Mouse (Mus musculus) midbrain, embryonic 11.5 days (tissue): ENCODE results near the gene Mef2d. TPM values are rescaled to one million over a fixed set of nuclear protein-coding genes. Genes with fewer than 3 reads are reported as not detected.
A peak's percentile ranks its signal among the peaks of the same experiment; 100 is the strongest.

Experiments used
- ATAC-seq: fragments of 200-750 bp; cut with Nextera tagmentation; 2 replicates; pipeline ENCODE4 v1.8.0; 2017; ENCODE audit warnings: moderate TSS enrichment, moderate library complexity; ENCODE audit not compliant: low FRiP score
- DNase-seq: peaks from one replicate; pipeline ENCODE4 v3.0.0; 2015; ENCODE audit warnings: low spot score; ENCODE audit errors: missing footprints
- H3K27ac ChIP-seq: fragments of 300-500 bp; sonication (generic); 2 replicates; pipeline ENCODE4 v1.5.1; 2014; ENCODE audit warnings: low read depth, low read length
- H3K27me3 ChIP-seq: fragments of 300-500 bp; sonication (generic); 2 replicates; pipeline ENCODE4 v1.6.1; 2014; ENCODE audit warnings: mild to moderate bottlenecking, low read length, moderate library complexity, mixed read lengths; ENCODE audit not compliant: control insufficient read depth, insufficient read depth
- H3K36me3 ChIP-seq: fragments of 300-500 bp; sonication (generic); 2 replicates; pipeline ENCODE4 v1.6.1; 2014; ENCODE audit warnings: mild to moderate bottlenecking, low read length, moderate library complexity, mixed read lengths; ENCODE audit not compliant: control insufficient read depth, insufficient read depth
- H3K4me1 ChIP-seq: fragments of 300-500 bp; sonication (generic); 2 replicates; pipeline ENCODE4 v1.6.1; 2014; ENCODE audit warnings: low read length; ENCODE audit not compliant: control insufficient read depth, insufficient read depth
- H3K4me2 ChIP-seq: fragments of 300-500 bp; sonication (generic); 2 replicates; pipeline ENCODE4 v1.6.1; 2014; ENCODE audit warnings: mild to moderate bottlenecking, moderate library complexity
- H3K4me3 ChIP-seq: fragments of 300-500 bp; sonication (generic); 2 replicates; pipeline ENCODE4 v1.5.1; 2014; ENCODE audit warnings: low read depth, low read length
- H3K9ac ChIP-seq: fragments of 300-500 bp; sonication (generic); 2 replicates; pipeline ENCODE4 v1.6.1; 2014; ENCODE audit warnings: low read length
- H3K9me3 ChIP-seq: fragments of 300-500 bp; sonication (generic); 2 replicates; pipeline ENCODE4 v1.6.1; 2016; ENCODE audit warnings: low read length; ENCODE audit not compliant: control insufficient read depth
- WGBS: fragments of 180-500 bp; shearing (Covaris S2); extraction: QIAGEN DNeasy Blood & Tissue Kit; methylation state at CpG from one replicate; pipeline ENCODE4 v1.1.7; 2014; 5-methylcytosine and 5-hydroxymethylcytosine counted together
- microRNA-seq: library from miRNA; unstranded; fragments of <30 nt; microRNA quantifications from one replicate; pipeline ENCODE4, GENCODE M21; 2017
- polyA plus RNA-seq: library from polyadenylated mRNA; unstranded; fragments of >200 nt; fragmentation: Nextera tagmentation; extraction: Ambion mirVana; gene quantifications from 2 replicates; pipeline ENCODE4 v1.2.1, GENCODE M21; 2014

The Mef2d gene
- polyA plus RNA-seq, 1 experiment from 2014 or later: 10.9 TPM

- Histone ChIP-seq H3K9me3 (no peaks in the 10 kb centered on the region), H3K36me3 (no peaks in the 10 kb centered on the region), H3K27ac (no peak overlapping the region), H3K9ac (no peak overlapping the region), H3K27me3 (peaks cover 95% of the 10 kb centered on the region), H3K4me2 (peak overlapping the region; percentile 15), H3K4me1 (peaks cover 17% of the 10 kb centered on the region), H3K4me3 (no peak overlapping the region)
- no peak for ATAC-seq
- 50% methylated on average over 1 of the region's 2 CpGs for WGBS
- peak; percentile 83 for DNase-seq
Measured at GRCm38 (mm10) chr3:88217679-88218078, 75.5 kb downstream of the Mef2d start.

GRCm38 (mm10) chr3:88219940-88220339 is 77.8 kb downstream of the Mef2d start:
- Histone ChIP-seq H3K36me3 (no peaks in the 10 kb centered on the region), H3K9me3 (no peaks in the 10 kb centered on the region), H3K27ac (no peak overlapping the region), H3K4me2 (no peak overlapping the region), H3K4me3 (no peak overlapping the region), H3K9ac (no peak overlapping the region), H3K4me1 (peaks cover 8% of the 10 kb centered on the region), H3K27me3 (peaks cover 93% of the 10 kb centered on the region)
- WGBS: 6% methylated on average over 9 of the region's 9 CpGs
- no peak; the same call in 1 of the 2 replicates for ATAC-seq
- peak; percentile 89 for DNase-seq

GRCm38 (mm10) chr3:88220842-88221241 is 78.7 kb downstream of the Mef2d start:
- peaks cover under 1% of the 10 kb centered on the region; the same call in 1 of the 2 replicates for H3K36me3 ChIP-seq
- no peaks in the 10 kb centered on the region for H3K9me3 ChIP-seq
- H3K27me3 ChIP-seq: peaks cover 93% of the 10 kb centered on the region
- no peak overlapping the region for H3K9ac ChIP-seq
- peaks cover 7% of the 10 kb centered on the region for H3K4me1 ChIP-seq
- no peak overlapping the region for H3K4me2 ChIP-seq
- DNase-seq: peak; percentile 94
- no peak overlapping the region for H3K4me3 ChIP-seq
- 4% methylated on average over 6 of the region's 6 CpGs for WGBS
- ATAC-seq: no peak
- no peak overlapping the region; the same call in 1 of the 2 replicates for H3K27ac ChIP-seq

Small RNAs within 50 kb of the gene (microRNA-seq; reads per million reads assigned to microRNA genes)
- gene Gm25641: not detected
- gene Mir3093: 15.5 reads per million, percentile 34 among the genes with 10 or more reads in this experiment
- gene Mir9-1: not detected

Other genes with a start within 250 kb of the Mef2d start
- gene Hdgf, start 236.1 kb upstream of the Mef2d start, polyA plus RNA-seq: 245 and 268 TPM in 2 replicates
- 73.9 and 84.5 TPM in 2 replicates for gene Mrpl24, start 222.9 kb upstream of the Mef2d start, polyA plus RNA-seq
- 53.9 and 54.8 TPM in 2 replicates for gene Isg20l2, start 212.1 kb upstream of the Mef2d start, polyA plus RNA-seq
- gene Rrnad1, start 211.7 kb upstream of the Mef2d start, polyA plus RNA-seq: 14.6 and 17.0 TPM in 2 replicates
- gene Crabp2, start 193.7 kb upstream of the Mef2d start, polyA plus RNA-seq: 539 and 540 TPM in 2 replicates
- gene Nes, start 171.3 kb upstream of the Mef2d start, polyA plus RNA-seq: 70.3 and 85.4 TPM in 2 replicates
- 0.37 and 0.44 TPM in 2 replicates for gene Bcan, start 142.1 kb upstream of the Mef2d start, polyA plus RNA-seq
- gene Hapln2, start 114.8 kb upstream of the Mef2d start, polyA plus RNA-seq: 0.11 TPM in 1 of 2 replicates, not detected in the other
- gene Gpatch4, start 99.3 kb upstream of the Mef2d start, polyA plus RNA-seq: 31.8 and 32.9 TPM in 2 replicates
- gene Naxe, start 83.9 kb upstream of the Mef2d start, polyA plus RNA-seq: 126 and 128 TPM in 2 replicates
- gene Ttc24, start 64.1 kb upstream of the Mef2d start, polyA plus RNA-seq: not detected in 2 replicates
- 15.0 and 16.5 TPM in 2 replicates for gene Iqgap3, start 60.4 kb upstream of the Mef2d start, polyA plus RNA-seq
- gene Rhbg, start 112.3 kb downstream of the Mef2d start, polyA plus RNA-seq: 0.15 TPM in 1 of 2 replicates, not detected in the other
- 0.11 TPM in 1 of 2 replicates, not detected in the other for gene Gm38392, start 144.8 kb downstream of the Mef2d start, polyA plus RNA-seq
- gene Tsacc, start 154.6 kb downstream of the Mef2d start, polyA plus RNA-seq: 7.5 and 7.9 TPM in 2 replicates
- 746 and 783 TPM in 2 replicates for gene Cct3, start 154.7 kb downstream of the Mef2d start, polyA plus RNA-seq
- 70.2 and 73.7 TPM in 2 replicates for gene Glmp, start 182.7 kb downstream of the Mef2d start, polyA plus RNA-seq
- gene Tmem79, start 193.8 kb downstream of the Mef2d start, polyA plus RNA-seq: 0.90 and 1.4 TPM in 2 replicates
- gene Smg5, start 193.9 kb downstream of the Mef2d start, polyA plus RNA-seq: 45.8 and 46.8 TPM in 2 replicates
- gene Paqr6, start 222.2 kb downstream of the Mef2d start, polyA plus RNA-seq: 0.15 and 0.29 TPM in 2 replicates
- 0.08 and 0.12 TPM in 2 replicates for gene Bglap3, start 230.4 kb downstream of the Mef2d start, polyA plus RNA-seq
- not detected in 2 replicates for gene Bglap2, start 236.3 kb downstream of the Mef2d start, polyA plus RNA-seq
- gene Bglap, start 242.1 kb downstream of the Mef2d start, polyA plus RNA-seq: 0.48 TPM in 1 of 2 replicates, not detected in the other